Mouse (Mus musculus) heart, postnatal 0 days (tissue): ENCODE data around the gene Bcl2l1.

Source experiments
- CTCF ChIP-seq: IDR thresholded peaks from 2 replicates; pipeline ENCODE4 v1.5.1; 2016; ENCODE audit warnings: antibody characterized with exemption, control low read depth, low read depth
- EP300 ChIP-seq: IDR thresholded peaks from 2 replicates; pipeline ENCODE4 v1.6.1; 2016; ENCODE audit warnings: antibody characterized with exemption, low read depth

DNA sequence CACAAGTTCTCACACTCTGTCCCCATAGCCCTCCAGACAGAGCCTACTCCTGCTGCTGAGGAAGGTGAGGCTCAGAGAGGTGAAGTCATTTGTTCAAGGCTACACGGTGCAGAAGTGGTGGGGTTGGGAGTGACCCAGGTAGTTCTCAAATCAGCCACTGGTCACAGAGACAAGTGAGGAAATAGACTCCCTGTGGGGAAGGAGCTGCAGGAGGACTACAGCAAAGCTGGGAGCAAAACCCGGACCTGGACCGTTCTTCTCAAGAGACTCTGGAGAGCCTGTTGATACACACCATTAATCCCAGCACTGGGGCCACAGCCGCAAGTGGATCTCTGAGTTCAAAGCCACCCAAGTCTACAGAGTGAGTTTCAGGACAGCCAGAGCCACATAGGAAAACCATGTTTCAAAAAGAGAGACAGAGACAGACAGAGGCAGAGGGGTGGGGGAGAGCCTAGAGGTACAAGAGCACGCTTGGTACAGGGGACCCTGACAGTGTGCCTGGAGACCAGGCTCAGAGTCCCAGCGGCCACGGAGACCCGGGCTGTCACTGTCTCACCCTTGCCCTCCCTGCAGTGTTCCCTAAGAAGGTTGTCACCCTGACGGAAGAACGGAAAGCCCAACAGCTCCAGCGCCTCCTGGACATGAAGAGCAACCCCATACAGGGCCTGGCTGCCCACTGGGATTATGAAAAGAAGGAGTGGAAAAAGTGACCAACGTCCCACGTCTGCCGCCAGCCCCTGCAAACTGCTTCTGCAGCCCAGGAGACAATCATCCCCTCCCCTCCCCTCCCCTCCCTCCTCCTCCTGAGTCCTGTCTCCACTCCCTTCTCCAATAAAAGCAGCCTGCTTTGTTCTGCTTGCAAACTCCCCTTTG, 67.1 kb downstream of the Bcl2l1 start:
- TF ChIP-seq CTCF: no peak
- no peak for TF ChIP-seq EP300
